Mouse (Mus musculus) kidney, adult 18-20 months (tissue): ENCODE measurements around the gene Prcp.
A peak's percentile ranks its signal among the peaks of the same experiment; 100 is the strongest.

Experiments
- DNase-seq: peaks from one replicate; pipeline ENCODE4 v3.0.0; 2021

Prcp gene

GRCm38 (mm10) chr7:92980741-92981140, 106.5 kb downstream of the Prcp start:
- no peak for DNase-seq

GRCm38 (mm10) chr7:92981864-92982263, 107.6 kb downstream of the Prcp start:
- peak; percentile 17 for DNase-seq
